Mouse (Mus musculus): ENCODE measurements around the gene Per1. TPM values are rescaled to one million over a fixed set of nuclear protein-coding genes. Genes with fewer than 3 reads are reported as not detected.

The Per1 gene
- polyA plus RNA-seq, 1 experiment from 2014 or later = 15.4 TPM

DNA sequence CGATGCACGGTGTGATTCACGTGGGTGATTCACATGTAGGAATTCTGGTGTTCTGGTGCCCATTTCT lies 30.7 kb downstream of the Per1 start, which contains the start of gene Aloxe3:
Gene Aloxe3 (plus strand): TSS at position 45 of the 67 bp plus-strand sequence.
- DNase-seq = no peak
- Histone ChIP-seq H3K4me2 (peak within 1 kb of the TSS; percentile 77), H3K27me3 (ENCODE audit: insufficient read depth, low read length) (no peaks in the 10 kb centered on the region), H3K9me3 (ENCODE audit: low read depth, low read length) (no peaks in the 10 kb centered on the region), H3K27ac (ENCODE audit: low read depth) (peak within 1 kb of the TSS; percentile 55; the same call in 1 of the 2 replicates), H3K4me1 (ENCODE audit: insufficient read depth) (peaks cover 6% of the 10 kb centered on the region), H3K4me3 (ENCODE audit: low read depth, low read length) (peak within 1 kb of the TSS; percentile 61), H3K36me3 (ENCODE audit: insufficient read depth) (no peaks in the 10 kb centered on the region), H3K9ac (peak within 1 kb of the TSS; percentile 54)
- WGBS = 0% methylated on average over 3 of the region's 3 CpGs
- no peak for TF ChIP-seq CTCF (IDR thresholded peaks at IDR 0.05; ENCODE audit: low read depth)
- ATAC-seq (ENCODE audit: insufficient read depth) = no peak

GRCm38 (mm10) chr11:69125919-69126705 lies 31.1 kb downstream of the Per1 start:
- no peaks in the 10 kb centered on the region for H3K27me3 ChIP-seq (ENCODE audit: insufficient read depth, low read length)
- no peak overlapping the region for H3K27ac ChIP-seq (ENCODE audit: low read depth)
- DNase-seq (peak; percentile 29), ATAC-seq (ENCODE audit: insufficient read depth) (no peak)
- peak overlapping the region; percentile 61 for H3K4me3 ChIP-seq (ENCODE audit: low read depth, low read length)
- peak overlapping the region; percentile 54 for H3K9ac ChIP-seq
- no peak for TF ChIP-seq CTCF (IDR thresholded peaks at IDR 0.05; ENCODE audit: low read depth)
- peaks cover 6% of the 10 kb centered on the region for H3K4me1 ChIP-seq (ENCODE audit: insufficient read depth)
- no peaks in the 10 kb centered on the region for H3K9me3 ChIP-seq (ENCODE audit: low read depth, low read length)
- H3K4me2 ChIP-seq = peak overlapping the region; percentile 77
- H3K36me3 ChIP-seq (ENCODE audit: insufficient read depth) = no peaks in the 10 kb centered on the region
- WGBS = 10% methylated on average over 20 of the region's 20 CpGs

DNA sequence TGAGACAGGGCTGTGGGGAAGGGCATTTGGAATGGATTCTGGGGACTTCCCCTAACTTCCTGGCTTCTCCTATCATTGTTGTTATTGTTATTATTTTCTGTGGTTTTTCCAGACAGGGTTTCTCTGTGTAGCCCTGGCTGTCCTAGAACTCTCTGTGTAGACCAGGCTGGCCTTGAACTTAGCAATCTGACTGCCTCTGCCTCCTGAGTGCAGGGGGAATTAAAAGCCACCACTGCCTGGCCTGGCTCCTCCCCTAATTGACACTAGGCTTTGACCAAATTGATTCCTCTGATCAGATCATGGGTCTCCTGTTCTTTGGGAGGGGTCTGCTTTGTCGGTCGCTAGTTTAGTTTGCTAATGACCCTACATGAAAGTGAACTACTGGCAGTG lies 31.7 kb downstream of the Per1 start:
- H3K4me3 ChIP-seq (ENCODE audit: low read depth, low read length) = peak overlapping the region; percentile 61
- TF ChIP-seq CTCF (IDR thresholded peaks at IDR 0.05; ENCODE audit: low read depth) = no peak
- H3K4me2 ChIP-seq = peak overlapping the region; percentile 77
- H3K4me1 ChIP-seq (ENCODE audit: insufficient read depth) = peaks cover 6% of the 10 kb centered on the region
- no peaks in the 10 kb centered on the region for H3K27me3 ChIP-seq (ENCODE audit: insufficient read depth, low read length)
- peak overlapping the region; percentile 54 for H3K9ac ChIP-seq
- ATAC-seq (ENCODE audit: insufficient read depth) = no peak
- no peak for DNase-seq
- H3K9me3 ChIP-seq (ENCODE audit: low read depth, low read length) = no peaks in the 10 kb centered on the region
- 51% methylated on average over 2 of the region's 2 CpGs for WGBS
- H3K27ac ChIP-seq (ENCODE audit: low read depth) = no peak overlapping the region
- no peaks in the 10 kb centered on the region for H3K36me3 ChIP-seq (ENCODE audit: insufficient read depth)

- TF ChIP-seq CTCF (IDR thresholded peaks at IDR 0.05; ENCODE audit: low read depth) = no peak
- no peak overlapping the region for H3K4me3 ChIP-seq (ENCODE audit: low read depth, low read length)
- H3K9ac ChIP-seq = no peak overlapping the region
- no peaks in the 10 kb centered on the region for H3K27me3 ChIP-seq (ENCODE audit: insufficient read depth, low read length)
- H3K36me3 ChIP-seq (ENCODE audit: insufficient read depth) = no peaks in the 10 kb centered on the region
- DNase-seq = peak; percentile 9
- peaks cover 6% of the 10 kb centered on the region for H3K4me1 ChIP-seq (ENCODE audit: insufficient read depth)
- no peak for ATAC-seq (ENCODE audit: insufficient read depth)
- H3K4me2 ChIP-seq = no peak overlapping the region
- no peaks in the 10 kb centered on the region for H3K9me3 ChIP-seq (ENCODE audit: low read depth, low read length)
- WGBS = 54% methylated on average over 8 of the region's 8 CpGs
- no peak overlapping the region for H3K27ac ChIP-seq (ENCODE audit: low read depth)
These were observed 33.6 kb downstream of the Per1 start for GRCm38 (mm10) chr11:69128426-69129122.

DNA sequence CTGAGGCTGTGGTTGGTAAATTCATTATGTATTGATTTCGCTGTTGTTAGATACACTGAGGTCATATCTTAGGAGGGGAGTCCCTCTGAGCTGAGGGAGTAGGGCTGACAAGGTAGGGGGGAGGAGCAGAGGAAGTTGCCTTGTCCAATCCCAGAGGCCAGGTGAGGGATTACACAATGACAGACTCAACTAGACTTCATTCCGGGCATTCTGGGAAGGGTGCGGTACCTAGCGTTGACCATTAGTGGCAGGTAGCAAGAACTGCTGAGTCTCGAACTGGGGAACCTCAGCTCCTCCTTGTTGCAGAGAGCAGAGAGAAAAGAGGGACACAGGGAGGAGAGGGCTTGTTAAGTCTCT lies 38.5 kb downstream of the Per1 start:
- H3K27me3 ChIP-seq (ENCODE audit: insufficient read depth, low read length) = no peaks in the 10 kb centered on the region
- no peaks in the 10 kb centered on the region for H3K36me3 ChIP-seq (ENCODE audit: insufficient read depth)
- DNase-seq (no peak), ATAC-seq (ENCODE audit: insufficient read depth) (0 out of 2 replicates have a peak, but pooled peaks have one; percentile 4)
- no peaks in the 10 kb centered on the region for H3K4me1 ChIP-seq (ENCODE audit: insufficient read depth)
- no peaks in the 10 kb centered on the region for H3K9me3 ChIP-seq (ENCODE audit: low read depth, low read length)
- no peak overlapping the region for H3K27ac ChIP-seq (ENCODE audit: low read depth)
- TF ChIP-seq CTCF (IDR thresholded peaks at IDR 0.05; ENCODE audit: low read depth) = no peak
- WGBS = 21% methylated on average over 5 of the region's 5 CpGs
- peak overlapping the region; percentile 68 for H3K4me2 ChIP-seq
- peak overlapping the region; percentile 45 for H3K4me3 ChIP-seq (ENCODE audit: low read depth, low read length)
- peak overlapping the region; percentile 41; the same call in 1 of the 2 replicates for H3K9ac ChIP-seq

DNA sequence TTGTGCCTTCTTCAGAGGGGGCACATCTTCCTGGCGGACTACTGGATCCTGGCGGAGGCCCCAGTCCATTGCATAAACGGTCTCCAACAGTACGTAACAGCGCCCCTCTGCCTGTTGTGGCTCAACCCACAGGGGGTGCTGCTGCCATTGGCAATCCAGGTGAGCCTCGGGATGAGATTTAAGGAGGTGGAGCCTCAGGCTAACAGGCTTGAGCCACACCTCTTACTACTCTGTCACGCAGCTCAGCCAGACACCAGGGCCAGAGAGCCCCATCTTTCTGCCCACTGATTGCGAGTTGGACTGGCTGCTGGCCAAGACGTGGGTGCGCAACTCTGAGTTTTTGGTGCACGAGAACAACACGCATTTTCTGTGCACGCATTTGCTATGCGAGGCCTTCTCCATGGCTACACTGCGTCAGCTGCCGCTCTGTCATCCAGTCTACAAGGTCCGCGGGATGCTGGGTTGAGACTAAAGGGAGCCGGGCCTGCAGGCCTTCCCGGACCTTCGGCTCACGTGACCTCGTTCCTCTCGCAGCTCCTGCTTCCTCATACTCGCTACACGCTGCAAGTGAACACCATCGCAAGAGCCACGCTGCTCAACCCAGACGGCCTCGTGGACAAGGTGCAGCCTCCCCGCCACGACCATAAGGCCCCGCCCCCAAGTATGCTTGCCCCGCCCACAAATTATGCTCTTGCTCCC lies 39.1 kb downstream of the Per1 start:
- peak; percentile 75 for DNase-seq
- no peaks in the 10 kb centered on the region for H3K27me3 ChIP-seq (ENCODE audit: insufficient read depth, low read length)
- under 1% methylated on average over 34 of the region's 34 CpGs for WGBS

GRCm38 (mm10) chr11:69134622-69134968 lies 39.6 kb downstream of the Per1 start:
- WGBS = 23% methylated on average over 8 of the region's 8 CpGs
- Histone ChIP-seq H3K4me2 (peak overlapping the region; percentile 68), H3K9me3 (ENCODE audit: low read depth, low read length) (no peaks in the 10 kb centered on the region), H3K9ac (peak overlapping the region; percentile 41), H3K27me3 (ENCODE audit: insufficient read depth, low read length) (no peaks in the 10 kb centered on the region), H3K4me1 (ENCODE audit: insufficient read depth) (no peaks in the 10 kb centered on the region), H3K4me3 (ENCODE audit: low read depth, low read length) (peak overlapping the region; percentile 45), H3K27ac (ENCODE audit: low read depth) (no peak overlapping the region), H3K36me3 (ENCODE audit: insufficient read depth) (no peaks in the 10 kb centered on the region)
- TF ChIP-seq CTCF (IDR thresholded peaks at IDR 0.05; ENCODE audit: low read depth) = no peak
- ATAC-seq (ENCODE audit: insufficient read depth) (peak; percentile 58), DNase-seq (no peak)

More for the DNA sequence above, 39.1 kb downstream of the Per1 start:
- Histone ChIP-seq H3K9me3 (ENCODE audit: low read depth, low read length) (no peaks in the 10 kb centered on the region), H3K4me1 (ENCODE audit: insufficient read depth) (no peaks in the 10 kb centered on the region), H3K36me3 (ENCODE audit: insufficient read depth) (no peaks in the 10 kb centered on the region), H3K4me3 (ENCODE audit: low read depth, low read length) (peak overlapping the region; percentile 45), H3K27ac (ENCODE audit: low read depth) (no peak overlapping the region), H3K9ac (peak overlapping the region; percentile 41), H3K4me2 (peak overlapping the region; percentile 68)
- TF ChIP-seq CTCF (IDR thresholded peaks at IDR 0.05; ENCODE audit: low read depth) = peak; percentile 72
- ATAC-seq (ENCODE audit: insufficient read depth) = peak; percentile 79

Measured in lung, embryonic 14.5 days (tissue).